Mouse (Mus musculus) spleen, adult 18-20 months (tissue): ENCODE results near the gene Hoxb6.

Source experiments
- DNase-seq, 2 experiments: peaks; one replicate each; pipeline ENCODE4 v3.0.0; 2022; ENCODE audit warnings: mixed read lengths in 2 of 2

Hoxb6 gene

DNA sequence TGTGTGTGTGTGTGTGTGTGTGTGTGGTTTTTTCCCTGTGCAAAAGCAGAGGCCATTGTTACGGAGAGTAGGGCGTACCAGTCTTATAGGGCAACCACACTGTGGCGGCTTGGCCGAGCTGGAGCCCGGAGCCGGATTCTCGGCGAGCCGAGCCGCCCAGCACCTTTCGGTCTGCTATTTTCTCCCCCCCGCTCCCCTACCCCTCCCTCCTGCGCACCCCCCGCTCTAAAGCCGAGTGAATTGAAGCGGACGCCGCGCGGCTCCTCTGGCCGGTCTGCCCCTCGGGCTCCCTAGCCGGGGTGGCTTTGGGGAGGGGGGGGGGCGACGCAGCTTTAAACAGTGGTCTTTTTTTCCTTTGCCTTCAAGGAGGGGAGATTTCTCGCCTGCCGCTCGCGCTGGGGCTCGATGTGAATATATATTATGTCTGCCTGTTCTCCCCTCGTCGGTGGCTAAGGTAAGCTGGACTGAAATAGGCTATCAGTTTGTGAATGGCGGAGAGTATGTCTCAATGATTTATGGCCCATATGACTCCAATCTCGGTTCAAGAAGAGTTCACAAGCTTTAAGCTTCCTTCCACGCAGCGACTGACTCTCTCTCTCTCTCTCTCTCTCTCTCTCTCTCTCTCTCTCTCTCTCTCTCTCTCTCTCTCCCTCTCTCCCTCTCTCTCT lies 48.6 kb downstream of the Hoxb6 start:
- DNase-seq, result no peak

DNA sequence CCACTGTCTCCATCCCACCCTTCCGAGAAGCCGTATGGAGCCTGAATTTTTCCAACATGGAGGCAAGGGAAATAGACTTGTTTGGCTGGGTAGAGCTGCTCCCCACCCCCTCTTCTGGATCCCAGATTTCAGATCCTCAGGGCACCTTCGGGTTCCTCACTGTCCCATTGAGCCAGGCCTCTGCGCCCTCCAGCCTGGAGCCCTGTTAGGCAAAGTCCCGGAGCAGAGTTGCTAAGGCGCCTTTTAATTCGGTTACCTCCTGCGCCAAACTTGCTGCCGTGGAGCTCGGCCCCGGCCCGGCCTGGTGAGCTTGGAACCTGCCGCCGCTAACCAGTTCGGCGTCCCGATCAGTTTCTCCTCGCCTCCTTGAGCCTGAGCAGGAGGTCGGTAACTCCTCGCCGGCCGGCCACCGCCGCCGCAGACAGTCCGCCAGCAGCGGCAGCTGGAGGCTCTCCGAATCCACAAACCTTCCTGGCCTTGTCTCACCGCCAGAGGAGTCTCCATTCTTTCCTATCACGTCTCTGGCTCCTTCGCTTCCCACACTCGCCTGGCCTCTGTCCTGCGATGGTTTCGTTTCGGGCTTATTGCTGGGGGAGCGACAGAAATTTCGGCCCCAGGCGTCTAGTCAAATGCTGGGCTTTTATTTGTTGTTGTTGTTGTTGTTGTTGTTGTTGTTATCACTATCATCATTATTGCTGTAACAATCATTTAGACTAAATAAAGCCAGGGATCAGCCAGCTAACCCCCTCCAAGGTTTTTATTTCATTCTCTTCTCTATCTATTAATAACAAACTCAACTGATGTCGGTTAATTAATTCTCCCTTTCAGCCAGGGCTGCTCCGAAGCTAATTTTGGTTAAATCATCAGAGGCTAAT lies 49.7 kb downstream of the Hoxb6 start:
- peak in 1 of 2 experiments; percentile 5 for DNase-seq

GRCm38 (mm10) chr11:96342576-96342930 lies 50.3 kb downstream of the Hoxb6 start:
- no peak for DNase-seq

GRCm38 (mm10) chr11:96343206-96343745 lies 51.0 kb downstream of the Hoxb6 start:
- no peak for DNase-seq

DNA sequence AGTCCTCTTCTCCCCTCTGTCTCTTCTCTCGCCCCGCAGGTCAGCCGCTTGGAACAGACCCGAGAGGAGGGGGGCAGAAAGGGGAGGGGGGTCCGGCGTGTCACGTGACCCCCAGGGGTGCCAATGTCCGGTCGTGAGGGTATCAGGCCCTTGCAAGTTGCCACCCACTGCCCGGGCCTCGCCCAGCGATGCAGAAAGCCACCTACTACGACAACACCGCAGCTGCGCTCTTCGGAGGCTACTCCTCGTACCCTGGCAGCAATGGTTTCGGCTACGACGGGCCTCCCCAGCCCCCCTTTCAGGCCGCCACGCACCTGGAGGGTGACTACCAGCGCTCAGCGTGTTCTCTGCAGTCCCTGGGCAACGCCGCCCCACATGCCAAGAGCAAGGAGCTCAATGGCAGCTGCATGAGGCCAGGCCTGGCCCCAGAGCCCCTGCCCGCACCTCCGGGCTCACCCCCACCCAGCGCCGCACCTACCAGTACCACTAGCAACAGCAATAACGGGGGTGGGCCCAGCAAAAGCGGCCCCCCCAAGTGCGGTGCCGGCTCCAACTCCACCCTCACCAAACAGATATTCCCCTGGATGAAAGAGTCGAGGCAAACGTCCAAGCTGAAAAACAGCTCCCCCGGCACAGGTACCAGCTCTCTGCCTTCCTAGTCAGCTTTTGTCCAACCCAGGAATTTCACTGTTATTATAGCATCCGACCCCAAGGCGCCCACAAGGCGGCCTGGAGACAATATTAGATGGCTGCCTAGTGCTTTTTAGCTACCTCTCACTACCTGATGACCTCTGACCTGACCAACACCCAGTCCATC lies 52.0 kb downstream of the Hoxb6 start:
- no peak for DNase-seq

- DNase-seq, result no peak
These were observed 52.5 kb downstream of the Hoxb6 start for GRCm38 (mm10) chr11:96344878-96345159.

DNA sequence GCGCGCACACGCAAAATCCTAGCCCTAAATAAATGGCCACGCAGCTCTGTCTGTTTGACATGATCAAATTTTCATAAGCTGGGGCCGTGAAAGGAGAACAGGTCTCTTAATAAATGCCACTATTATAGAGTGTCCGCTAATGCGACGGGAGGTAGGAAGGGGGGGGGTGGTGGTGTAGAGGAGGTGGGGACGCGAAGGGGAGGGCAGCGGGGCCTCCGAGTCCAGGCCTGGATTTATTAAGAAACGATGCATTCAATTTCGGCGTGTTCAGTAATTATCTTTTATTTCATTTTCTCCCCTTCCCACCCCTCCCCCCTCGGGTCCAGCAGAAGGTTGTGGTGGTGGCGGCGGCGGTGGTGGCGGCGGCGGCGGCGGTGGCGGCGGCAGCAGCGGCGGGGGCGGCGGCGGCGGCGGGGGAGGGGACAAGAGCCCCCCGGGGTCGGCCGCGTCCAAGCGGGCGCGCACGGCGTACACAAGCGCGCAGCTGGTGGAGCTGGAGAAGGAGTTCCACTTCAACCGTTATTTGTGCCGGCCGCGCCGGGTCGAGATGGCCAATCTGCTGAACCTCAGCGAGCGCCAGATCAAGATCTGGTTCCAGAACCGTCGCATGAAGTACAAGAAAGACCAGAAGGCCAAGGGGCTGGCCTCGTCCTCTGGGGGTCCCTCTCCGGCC lies 53.1 kb downstream of the Hoxb6 start:
- no peak for DNase-seq

GRCm38 (mm10) chr11:96345893-96346806 lies 53.9 kb downstream of the Hoxb6 start:
- no peak for DNase-seq

GRCm38 (mm10) chr11:96346916-96347520 lies 54.7 kb downstream of the Hoxb6 start:
- DNase-seq, result no peak

DNA sequence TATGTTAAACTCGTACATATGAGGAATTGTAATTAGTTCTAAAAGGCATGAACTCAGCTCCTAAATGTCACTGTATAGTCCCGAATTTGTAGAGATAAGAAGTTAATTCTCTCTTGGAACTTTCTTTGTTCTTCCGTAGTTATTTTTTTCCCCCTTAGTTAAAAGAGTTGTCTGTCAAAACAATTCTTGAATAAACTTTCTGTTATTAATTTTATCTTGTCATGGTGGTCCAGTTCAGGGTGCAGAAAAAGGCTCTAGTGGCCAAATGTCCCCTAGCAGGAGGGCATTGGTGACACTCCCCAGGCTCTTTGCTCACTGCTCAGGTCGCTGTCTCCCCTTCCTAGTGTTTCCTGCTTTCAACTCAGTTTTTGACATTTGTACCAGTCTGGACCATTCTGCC lies 55.4 kb downstream of the Hoxb6 start:
- no peak for DNase-seq

DNA sequence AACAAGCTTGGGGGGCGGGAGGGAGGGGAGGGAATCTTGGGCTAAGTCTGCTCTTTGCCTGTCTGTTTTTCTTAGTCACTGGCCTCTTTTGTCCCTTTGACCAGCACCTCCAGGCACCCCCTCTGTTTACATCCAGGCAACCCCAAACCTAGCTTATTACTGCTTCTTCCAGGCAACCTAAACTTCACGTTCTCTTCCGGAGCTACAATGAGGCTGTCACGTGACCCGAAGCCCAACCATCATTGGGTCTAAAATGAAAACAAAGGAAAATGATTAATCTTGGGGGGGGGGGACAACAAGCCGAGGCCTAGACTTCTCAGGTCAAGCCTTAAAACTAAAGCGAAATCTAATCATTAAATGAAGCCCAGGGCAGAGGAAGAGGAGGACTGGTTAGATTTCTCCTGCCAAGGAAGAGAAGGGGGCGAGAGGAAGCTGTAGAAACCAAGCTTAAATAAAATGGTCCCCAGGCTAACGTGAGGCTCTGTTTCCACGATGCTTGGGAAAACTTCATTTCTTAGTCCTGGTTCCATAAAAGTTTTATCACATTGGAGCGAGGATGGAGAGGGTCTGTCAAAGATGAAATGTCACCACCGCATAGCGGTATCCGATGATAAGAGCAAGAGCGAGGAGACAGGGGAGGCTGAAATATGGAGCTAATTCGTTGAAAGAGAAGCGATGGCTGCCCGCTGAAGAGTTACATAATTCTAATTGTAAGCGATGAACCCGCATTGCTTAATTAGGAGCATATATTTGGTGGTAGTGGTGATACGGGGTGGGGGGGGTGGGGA lies 56.1 kb downstream of the Hoxb6 start:
- no peak for DNase-seq

- no peak for DNase-seq
These were observed 56.7 kb downstream of the Hoxb6 start for GRCm38 (mm10) chr11:96348988-96349387.

GRCm38 (mm10) chr11:96349491-96350340 lies 57.4 kb downstream of the Hoxb6 start:
- DNase-seq, result no peak

- DNase-seq, result no peak
These were observed 58.0 kb downstream of the Hoxb6 start, which contains the start of gene Hoxb2 for GRCm38 (mm10) chr11:96350341-96350624. Hoxb2 (plus strand) TSS chr11:96350525.

DNA sequence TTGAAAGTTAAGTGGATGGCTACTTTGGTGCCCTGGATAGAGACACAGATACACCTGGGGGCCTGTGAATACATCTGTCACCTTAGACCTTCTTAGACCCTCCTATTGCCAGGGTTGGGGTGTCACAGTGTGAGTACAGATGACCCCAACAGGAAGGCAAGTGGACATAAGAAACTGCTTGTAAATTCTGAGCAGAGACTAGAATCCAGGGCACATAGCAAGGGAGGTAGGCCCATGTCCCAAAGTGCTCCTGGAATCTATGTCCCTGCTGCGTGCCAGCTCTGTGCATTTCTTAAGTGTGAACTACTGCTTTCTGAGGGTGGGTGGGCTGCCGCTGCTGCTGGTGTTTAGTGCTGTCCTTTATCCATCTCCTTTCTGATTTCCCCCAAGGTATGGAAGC lies 58.5 kb downstream of the Hoxb6 start:
- DNase-seq, result no peak
